Mouse (Mus musculus) skeletal muscle tissue, adult 2 months (tissue): ENCODE results near the gene Camkk1.

Source experiments
- DNase-seq: peaks from one replicate; pipeline ENCODE4 v3.0.0-alpha.2; 2012; ENCODE audit warnings: low read depth, low spot score

Camkk1 gene

GRCm38 (mm10) chr11:73014831-73015344, 3.9 kb upstream of the Camkk1 start:
- DNase-seq = no peak

GRCm38 (mm10) chr11:73015391-73016102, 3.3 kb upstream of the Camkk1 start:
- DNase-seq = peak; percentile 78

DNA sequence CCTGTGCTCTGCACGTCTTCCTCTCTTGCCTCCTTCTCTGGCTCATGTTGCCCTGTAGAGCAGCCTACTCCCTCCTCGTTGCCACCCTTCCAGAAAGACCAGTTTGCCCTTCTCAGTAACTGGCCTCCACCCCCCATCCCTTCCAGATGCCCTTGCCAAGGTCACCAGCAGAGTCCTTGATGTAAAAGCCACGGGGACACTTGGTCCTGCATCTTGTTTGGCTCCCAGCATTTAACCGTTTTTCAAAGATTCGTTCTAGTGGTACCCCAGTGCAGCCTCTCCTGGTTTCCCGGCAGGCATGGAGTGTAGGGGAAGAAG, 2.7 kb upstream of the Camkk1 start:
- DNase-seq = no peak

DNA sequence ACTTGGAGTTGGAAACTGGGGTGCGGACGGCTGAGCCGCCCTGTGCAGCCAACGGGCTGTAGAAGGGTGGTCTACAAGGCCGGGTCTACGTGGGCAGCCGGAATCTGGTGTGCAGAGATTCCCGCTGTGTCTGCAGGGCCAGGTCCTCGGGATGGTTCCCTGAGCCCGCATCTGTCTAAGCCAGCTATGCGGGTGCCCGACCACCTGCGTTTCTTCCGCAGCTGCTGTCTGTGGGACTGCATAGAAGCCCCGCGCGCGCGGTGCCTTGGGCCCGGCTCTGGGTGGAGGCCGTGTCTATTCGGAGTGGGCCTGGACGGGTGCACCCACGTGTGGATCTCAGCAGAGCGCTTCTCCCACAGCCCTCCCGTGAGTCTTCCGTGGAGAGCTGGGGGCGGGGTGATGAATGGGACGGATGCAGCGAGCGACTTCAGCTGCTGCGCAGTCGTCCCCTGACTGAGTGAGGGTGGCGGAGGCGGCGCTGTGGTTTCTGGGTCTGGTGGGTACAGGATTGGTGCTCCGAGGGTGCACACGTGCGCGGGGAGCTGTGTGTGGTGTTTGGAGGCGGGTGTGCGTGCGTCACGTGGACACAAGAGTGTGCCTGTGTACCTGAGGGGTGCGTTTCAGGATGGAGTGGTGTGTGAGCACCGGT, 463 bp downstream of the Camkk1 start:
- DNase-seq = no peak

GRCm38 (mm10) chr11:73020953-73021800, 2.4 kb downstream of the Camkk1 start:
- no peak for DNase-seq

DNA sequence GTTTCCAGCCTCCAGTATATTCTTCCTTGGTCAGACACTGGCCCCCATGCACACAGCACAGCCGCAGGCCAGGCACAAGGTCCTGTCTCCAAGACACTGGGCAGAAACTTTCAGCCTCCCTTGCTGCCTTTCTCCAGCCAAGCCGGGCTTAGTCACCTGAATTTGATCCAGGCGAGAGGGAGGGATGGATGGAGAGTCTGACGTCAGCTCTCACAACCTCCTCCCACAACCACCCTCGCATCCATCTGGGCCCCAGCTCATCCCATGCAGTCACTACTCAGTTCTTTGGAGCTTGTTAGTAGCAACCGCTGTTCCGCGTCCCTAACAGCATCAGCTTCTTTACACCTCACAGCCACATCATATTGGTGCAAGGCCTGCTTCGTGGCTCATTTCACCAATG, 4.3 kb downstream of the Camkk1 start:
- peak; percentile 81 for DNase-seq

- no peak for DNase-seq
Observed at GRCm38 (mm10) chr11:73023827-73024226, 5.0 kb downstream of the Camkk1 start.

DNA sequence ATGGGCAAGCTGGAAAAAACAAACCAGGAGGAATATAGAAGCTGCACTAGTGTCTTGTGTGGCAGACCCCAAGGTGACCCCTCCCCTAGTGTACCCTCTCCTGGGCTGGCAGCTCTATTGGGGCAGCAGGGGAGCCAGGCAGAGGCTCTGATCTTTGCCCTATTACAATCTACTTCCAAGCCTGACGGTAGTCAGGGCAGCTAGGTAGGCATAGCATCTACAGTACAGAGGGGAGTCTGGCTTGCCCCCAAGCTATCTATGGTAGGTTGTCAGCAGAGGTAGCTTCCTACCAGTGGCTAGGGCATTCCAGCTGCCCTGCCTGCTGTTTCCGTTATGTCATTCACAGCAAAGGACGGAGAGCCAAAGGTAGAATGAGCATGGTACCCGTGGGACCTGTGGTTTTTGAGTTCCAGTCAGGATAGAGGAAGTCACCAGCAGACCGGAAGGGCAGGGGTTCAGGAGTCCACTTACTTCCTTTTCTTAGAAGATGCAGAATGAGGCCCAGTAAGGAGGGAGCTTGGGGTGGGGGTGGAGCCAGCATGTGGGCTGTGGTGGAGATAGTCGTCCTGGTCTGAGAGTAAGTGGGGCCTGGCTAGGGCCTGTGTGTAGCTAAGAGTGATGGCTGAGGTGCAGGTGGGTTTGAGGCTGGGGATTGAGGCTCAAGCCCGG, 5.6 kb downstream of the Camkk1 start:
- DNase-seq = peak; percentile 48

- no peak for DNase-seq
Observed at GRCm38 (mm10) chr11:73026961-73027360, 8.2 kb downstream of the Camkk1 start.

GRCm38 (mm10) chr11:73030821-73031498, 12.2 kb downstream of the Camkk1 start:
- peak; percentile 85 for DNase-seq

GRCm38 (mm10) chr11:73031536-73031935, 12.7 kb downstream of the Camkk1 start:
- DNase-seq = no peak

GRCm38 (mm10) chr11:73036077-73036476, 17.3 kb downstream of the Camkk1 start:
- DNase-seq = no peak

DNA sequence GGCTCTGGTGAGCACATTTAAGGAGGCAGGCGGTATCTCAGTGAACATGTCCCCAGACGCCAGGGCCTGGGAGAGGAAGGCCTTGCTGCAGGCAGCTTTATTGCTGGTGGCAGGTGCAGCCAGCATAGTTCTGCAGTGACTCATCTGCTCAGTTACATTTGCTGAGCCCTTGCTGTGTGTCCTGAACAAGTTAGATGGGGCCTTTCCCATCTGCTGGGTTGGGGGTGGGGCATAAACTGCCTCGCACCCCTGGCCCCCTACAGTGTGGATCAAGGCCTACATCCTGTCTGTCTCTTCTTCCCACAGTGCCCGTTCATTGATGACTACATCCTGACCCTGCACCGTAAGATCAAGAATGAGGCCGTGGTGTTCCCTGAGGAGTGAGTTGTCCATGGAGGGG, 18.1 kb downstream of the Camkk1 start:
- no peak for DNase-seq

GRCm38 (mm10) chr11:73037691-73038090, 18.9 kb downstream of the Camkk1 start:
- DNase-seq = no peak

DNA sequence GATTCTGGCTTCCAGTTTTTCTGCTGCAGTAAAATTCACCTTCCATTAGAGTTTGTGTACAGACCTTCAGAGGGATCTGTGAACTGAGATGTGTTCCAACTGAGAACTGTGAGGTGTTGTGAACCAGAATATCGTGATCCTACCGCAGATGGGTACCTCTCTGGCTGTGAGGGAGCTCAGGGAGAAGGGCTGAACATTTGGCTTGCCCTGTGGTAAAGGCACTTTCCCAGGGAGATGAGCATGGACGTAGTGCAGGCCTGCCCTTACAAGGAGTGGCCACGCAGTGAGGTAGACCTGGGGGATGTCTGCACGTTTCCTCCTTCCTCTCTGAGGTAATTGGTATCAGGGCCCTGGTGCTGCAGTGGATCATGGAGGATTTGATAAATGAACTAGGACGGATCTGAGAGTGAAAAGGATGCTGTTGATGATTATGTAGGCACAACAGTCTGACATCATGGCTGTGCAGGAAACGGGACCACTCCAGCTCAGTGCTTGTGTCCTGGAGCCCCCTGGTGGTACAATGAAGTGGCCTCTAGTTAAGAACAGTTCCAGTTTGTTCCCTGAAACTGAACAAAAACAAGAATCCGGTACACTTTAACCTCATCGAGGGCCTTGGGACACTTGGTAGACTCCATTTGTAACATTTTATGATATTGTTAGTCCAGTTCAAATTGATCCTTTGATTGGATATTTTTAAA, 20.4 kb downstream of the Camkk1 start:
- no peak for DNase-seq

- DNase-seq = no peak
Observed at GRCm38 (mm10) chr11:73044229-73044755, 25.5 kb downstream of the Camkk1 start.

DNA sequence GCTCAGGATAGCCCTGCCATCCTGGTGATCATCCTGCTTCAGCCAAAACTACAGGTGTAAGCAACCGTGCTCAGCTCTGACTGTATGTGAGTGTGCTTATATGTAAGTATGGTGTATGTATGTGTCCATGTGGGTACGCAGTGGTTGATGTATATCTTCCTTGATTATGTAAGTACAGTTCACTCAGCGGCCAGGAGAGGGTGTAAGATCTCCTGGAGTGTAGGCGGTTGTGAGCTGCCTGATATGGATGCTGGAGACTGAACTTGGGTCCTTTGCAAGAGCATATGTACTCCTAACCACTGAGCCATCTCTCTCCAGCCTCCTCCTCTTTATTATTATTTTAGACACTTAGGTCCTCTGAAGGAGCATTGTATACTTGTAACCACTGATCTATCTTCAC, 26.0 kb downstream of the Camkk1 start:
- no peak for DNase-seq

- peak; percentile 93 for DNase-seq
Observed at GRCm38 (mm10) chr11:73047542-73047996, 28.8 kb downstream of the Camkk1 start, which contains the start of gene Ncbp3. Gene Ncbp3 (plus strand): TSS chr11:73047783.

- no peak for DNase-seq
Observed at GRCm38 (mm10) chr11:73048030-73048876, 29.4 kb downstream of the Camkk1 start.
